Mouse (Mus musculus) heart, postnatal 0 days (tissue): ENCODE results near the gene Acat1. TPM values are rescaled to one million over a fixed set of nuclear protein-coding genes. Genes with fewer than 3 reads are reported as not detected.

Source experiments
- ATAC-seq: fragments of 200-750 bp; cut with Nextera tagmentation; 2 replicates; pipeline ENCODE4 v1.8.0; 2017; ENCODE audit warnings: low read depth, moderate number of reproducible peaks, moderate library complexity; ENCODE audit not compliant: insufficient read depth
- DNase-seq: peaks from one replicate; pipeline ENCODE4 v3.0.0-alpha.2; 2016; ENCODE audit warnings: low spot score
- H3K27ac ChIP-seq: fragments of 300-500 bp; sonication (generic); 2 replicates; pipeline ENCODE4 v1.5.1; 2014; ENCODE audit warnings: low read depth, mild to moderate bottlenecking
- H3K27me3 ChIP-seq: fragments of 300-500 bp; sonication (generic); 2 replicates; pipeline ENCODE4 v1.6.1; 2014; ENCODE audit warnings: low read length, mixed read lengths; ENCODE audit not compliant: control insufficient read depth, insufficient read depth
- H3K36me3 ChIP-seq: fragments of 300-500 bp; sonication (generic); replicated peaks from 2 replicates; pipeline ENCODE4 v1.6.1; 2014; ENCODE audit warnings: low read length, mixed read lengths; ENCODE audit not compliant: control insufficient read depth, insufficient read depth
- H3K4me1 ChIP-seq: fragments of 300-500 bp; sonication (generic); 2 replicates; pipeline ENCODE4 v1.6.1; 2014; ENCODE audit warnings: antibody characterized with exemption; ENCODE audit not compliant: control insufficient read depth, insufficient read depth
- H3K4me2 ChIP-seq: fragments of 300-500 bp; sonication (generic); 2 replicates; pipeline ENCODE4 v1.6.1; 2014; ENCODE audit warnings: low read depth, mild to moderate bottlenecking, low read length, moderate library complexity
- H3K4me3 ChIP-seq: fragments of 300-500 bp; sonication (generic); 2 replicates; pipeline ENCODE4 v1.5.1; 2014; ENCODE audit warnings: low read depth, low read length
- H3K9ac ChIP-seq: fragments of 300-500 bp; sonication (generic); replicated peaks from 2 replicates; pipeline ENCODE4 v1.6.1; 2014; ENCODE audit warnings: low read depth, low read length, mixed read lengths
- H3K9me3 ChIP-seq: fragments of 300-500 bp; sonication (generic); replicated peaks from 2 replicates; pipeline ENCODE4 v1.6.1; 2016; ENCODE audit warnings: low read length; ENCODE audit not compliant: control insufficient read depth
- CTCF ChIP-seq: IDR thresholded peaks from 2 replicates; pipeline ENCODE4 v1.5.1; 2016; ENCODE audit warnings: antibody characterized with exemption, control low read depth, low read depth
- EP300 ChIP-seq: IDR thresholded peaks from 2 replicates; pipeline ENCODE4 v1.6.1; 2016; ENCODE audit warnings: antibody characterized with exemption, low read depth
- WGBS: fragments of 180-500 bp; shearing (Covaris S2); extraction: QIAGEN DNeasy Blood & Tissue Kit; methylation state at CpG from one replicate; pipeline ENCODE4 v1.1.7; 2014; 5-methylcytosine and 5-hydroxymethylcytosine counted together
- polyA plus RNA-seq: library from polyadenylated mRNA; unstranded; fragments of >200 nt; fragmentation: Nextera tagmentation; extraction: Ambion mirVana; gene quantifications from 2 replicates; pipeline ENCODE4 v1.2.1, GENCODE M21; 2015
- total RNA-seq: library from RNA; depleted of rRNA; stranded (reverse); fragments of >200 nt; gene quantifications from 2 replicates; pipeline ENCODE4 v1.2.3, GENCODE M21; 2014; ENCODE audit warnings: low replicate concordance

Gene Acat1
- total and polyA plus RNA-seq, 2 experiments from 2014 or later = 208 to 336 TPM

DNA sequence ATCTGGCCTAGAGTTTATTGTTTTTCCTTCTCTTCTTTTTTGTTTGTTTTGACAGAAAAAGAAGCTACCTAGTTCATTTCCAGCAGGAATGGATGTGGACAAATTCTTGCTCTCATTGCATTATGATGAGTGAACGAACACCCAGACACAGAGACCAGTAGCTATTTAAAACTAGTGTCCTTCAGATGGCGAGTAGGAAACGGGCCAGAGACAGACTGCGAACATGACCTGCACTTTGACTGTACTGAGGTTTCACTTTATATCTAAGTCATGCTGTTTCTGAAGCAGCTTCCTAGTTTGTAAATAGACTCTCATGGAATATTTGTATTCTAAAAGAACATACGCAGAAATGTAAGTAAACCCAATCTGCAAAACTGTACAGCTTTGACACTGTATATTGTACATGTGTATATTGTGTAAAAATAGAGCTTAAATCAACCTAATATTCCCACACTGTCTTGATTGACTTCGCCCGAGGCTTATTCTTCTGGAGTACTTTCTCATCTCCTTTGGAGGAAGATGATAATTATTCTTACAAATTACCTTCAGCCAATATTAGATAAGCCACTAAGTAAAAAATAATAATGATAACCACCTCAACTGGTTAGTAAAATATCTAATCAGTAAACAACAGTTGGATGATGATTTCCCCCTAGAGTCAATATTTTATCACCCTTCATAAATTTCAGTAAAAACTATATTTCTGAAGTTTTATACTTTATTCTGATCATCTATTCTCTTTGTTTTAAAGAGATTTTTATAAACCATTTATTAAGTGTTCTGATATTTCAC lies 37.5 kb downstream of the Acat1 start:
- Histone ChIP-seq H3K27ac (no peak overlapping the region), H3K9me3 (no peaks in the 10 kb centered on the region), H3K27me3 (no peaks in the 10 kb centered on the region), H3K36me3 (peaks cover 47% of the 10 kb centered on the region), H3K4me3 (no peak overlapping the region), H3K9ac (no peak overlapping the region), H3K4me2 (no peak overlapping the region), H3K4me1 (no peaks in the 10 kb centered on the region)
- DNase-seq = no peak
- ATAC-seq = no peak
- WGBS = 61% methylated on average over 7 of the region's 7 CpGs
- TF ChIP-seq CTCF = no peak
- no peak for TF ChIP-seq EP300

DNA sequence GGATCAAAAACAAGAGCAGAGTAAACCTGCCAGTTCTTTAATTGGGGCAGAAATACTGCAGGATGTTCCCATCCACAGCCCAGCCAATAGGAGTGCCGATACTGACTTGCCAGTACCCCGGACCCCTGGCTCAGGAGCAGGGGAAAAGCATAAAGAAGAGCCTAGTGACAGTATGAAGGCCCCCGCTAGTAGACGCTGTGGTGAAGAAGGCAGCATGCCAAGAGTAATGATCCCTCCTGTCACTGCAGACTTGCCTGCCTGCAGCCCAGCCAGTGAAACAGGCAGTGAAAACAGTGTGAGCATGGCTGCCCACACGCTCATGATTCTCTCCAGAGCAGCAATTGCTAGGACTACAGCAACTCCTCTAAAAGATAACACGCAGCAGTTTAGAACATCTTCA lies 39.5 kb downstream of the Acat1 start:
- DNase-seq (no peak), ATAC-seq (no peak)
- H3K4me1 ChIP-seq = no peaks in the 10 kb centered on the region
- no peaks in the 10 kb centered on the region for H3K27me3 ChIP-seq
- no peak overlapping the region for H3K9ac ChIP-seq
- 77% methylated on average over 6 of the region's 6 CpGs for WGBS
- H3K36me3 ChIP-seq = peaks cover 52% of the 10 kb centered on the region
- H3K4me2 ChIP-seq = no peak overlapping the region
- no peak for TF ChIP-seq EP300
- TF ChIP-seq CTCF = 0 out of 2 replicates have a peak, but pooled peaks have one; percentile 1
- no peaks in the 10 kb centered on the region for H3K9me3 ChIP-seq
- no peak overlapping the region for H3K4me3 ChIP-seq
- H3K27ac ChIP-seq = no peak overlapping the region

DNA sequence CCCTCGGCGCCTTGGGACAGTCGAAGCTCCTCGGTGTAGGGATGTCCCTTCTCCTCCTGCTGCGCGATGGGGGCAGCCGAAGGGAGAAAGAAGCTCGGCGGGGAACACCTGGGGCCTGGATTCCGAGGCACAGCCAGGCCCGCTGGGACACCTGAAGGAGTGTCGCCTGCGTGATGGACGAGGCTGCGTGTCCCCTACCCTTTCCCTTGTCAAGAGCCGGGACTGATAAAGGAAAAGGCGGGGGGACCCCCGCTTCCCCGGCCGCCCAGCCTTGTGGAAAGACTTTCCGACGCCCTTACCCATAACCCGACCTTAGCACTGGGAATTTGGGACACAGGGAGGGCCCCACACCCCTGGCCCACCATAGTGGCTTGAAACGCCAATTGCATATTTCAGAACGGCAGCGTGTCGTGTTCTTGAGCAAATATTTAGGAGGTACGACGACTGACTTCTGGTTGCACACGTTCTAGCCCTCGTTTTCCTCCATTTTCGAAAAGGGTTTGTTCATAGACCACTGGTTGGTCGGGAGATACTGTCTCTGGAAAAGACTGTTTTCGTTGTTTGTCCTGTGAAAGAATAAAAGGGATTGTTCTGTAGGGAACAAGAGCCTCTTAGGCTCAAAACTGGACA lies 72.7 kb downstream of the Acat1 start:
- under 1% methylated on average over 31 of the region's 34 CpGs for WGBS
- H3K36me3 ChIP-seq = no peaks in the 10 kb centered on the region
- ATAC-seq (peak; percentile 13; the same call in 1 of the 2 replicates), DNase-seq (peak; percentile 11)
- H3K4me3 ChIP-seq = peak overlapping the region; percentile 98
- peak overlapping the region; percentile 91 for H3K27ac ChIP-seq
- H3K9ac ChIP-seq = peak overlapping the region; percentile 82
- peak overlapping the region; percentile 96 for H3K4me2 ChIP-seq
- peaks cover 17% of the 10 kb centered on the region for H3K4me1 ChIP-seq
- no peaks in the 10 kb centered on the region for H3K9me3 ChIP-seq
- H3K27me3 ChIP-seq = no peaks in the 10 kb centered on the region
- no peak for TF ChIP-seq EP300
- TF ChIP-seq CTCF = no peak

DNA sequence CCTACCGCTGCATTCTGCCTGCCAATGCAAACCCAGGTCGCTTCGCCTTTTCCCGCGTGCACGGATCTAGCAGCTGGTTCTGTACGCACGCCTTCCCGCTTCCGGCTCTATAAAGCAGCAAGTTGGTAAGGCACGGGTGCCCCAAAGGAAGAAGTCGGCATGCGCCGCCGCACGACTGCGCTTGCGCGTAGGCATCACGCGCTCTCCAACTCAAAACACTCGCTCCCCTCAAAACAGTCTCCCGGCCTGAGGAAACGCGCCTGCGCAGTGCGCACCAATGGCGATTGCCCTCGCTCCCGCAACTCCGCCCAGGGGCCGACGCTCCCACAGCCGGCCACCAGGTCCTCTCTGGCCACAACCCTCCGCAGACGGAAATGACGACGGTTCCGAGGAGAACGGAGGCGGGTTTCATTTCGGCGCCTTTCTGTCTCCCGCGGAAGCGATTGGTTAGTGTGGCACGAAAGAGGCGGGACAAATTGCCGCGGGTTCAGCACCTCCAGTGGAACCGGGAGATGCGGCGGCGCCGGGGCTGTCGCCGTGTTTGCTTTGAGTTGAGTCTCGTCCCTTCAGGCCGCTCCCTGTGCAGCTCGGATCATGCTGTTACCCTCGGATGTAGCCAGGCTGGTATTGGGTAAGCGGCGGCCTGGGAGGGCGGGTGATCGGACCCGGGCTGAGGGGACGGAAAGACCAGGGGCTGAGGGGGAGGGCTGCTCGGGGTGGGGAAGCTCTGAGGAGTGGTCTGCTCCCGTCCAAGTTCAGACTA lies 73.4 kb downstream of the Acat1 start, which contains the start of the genes Atm and Npat:
Atm (minus strand) TSS at position 183 of the 763 bp plus-strand sequence.
Npat (plus strand) TSS at position 490 of the 763 bp plus-strand sequence.
- peak within 1 kb of the TSS; percentile 98 for H3K4me3 ChIP-seq
- peak within 1 kb of the TSS; percentile 91 for H3K27ac ChIP-seq
- H3K36me3 ChIP-seq = no peaks in the 10 kb centered on the region
- H3K4me2 ChIP-seq = peak within 1 kb of the TSS; percentile 96
- TF ChIP-seq CTCF = peak; percentile 22; the same call in 1 of the 2 replicates
- TF ChIP-seq EP300 = no peak
- H3K9me3 ChIP-seq = no peaks in the 10 kb centered on the region
- ATAC-seq (peak; percentile 99), DNase-seq (peak; percentile 100)
- peak within 1 kb of the TSS; percentile 82 for H3K9ac ChIP-seq
- H3K4me1 ChIP-seq = peaks cover 17% of the 10 kb centered on the region
- under 1% methylated on average over 69 of the region's 69 CpGs for WGBS
- no peaks in the 10 kb centered on the region for H3K27me3 ChIP-seq
